Mouse (Mus musculus): ENCODE measurements around the gene Ndrg3. TPM values are rescaled to one million over a fixed set of nuclear protein-coding genes. Genes with fewer than 3 reads are reported as not detected.

Gene Ndrg3
- total and polyA plus RNA-seq, 3 experiments: 14.3 to 139 (median 113) TPM

DNA sequence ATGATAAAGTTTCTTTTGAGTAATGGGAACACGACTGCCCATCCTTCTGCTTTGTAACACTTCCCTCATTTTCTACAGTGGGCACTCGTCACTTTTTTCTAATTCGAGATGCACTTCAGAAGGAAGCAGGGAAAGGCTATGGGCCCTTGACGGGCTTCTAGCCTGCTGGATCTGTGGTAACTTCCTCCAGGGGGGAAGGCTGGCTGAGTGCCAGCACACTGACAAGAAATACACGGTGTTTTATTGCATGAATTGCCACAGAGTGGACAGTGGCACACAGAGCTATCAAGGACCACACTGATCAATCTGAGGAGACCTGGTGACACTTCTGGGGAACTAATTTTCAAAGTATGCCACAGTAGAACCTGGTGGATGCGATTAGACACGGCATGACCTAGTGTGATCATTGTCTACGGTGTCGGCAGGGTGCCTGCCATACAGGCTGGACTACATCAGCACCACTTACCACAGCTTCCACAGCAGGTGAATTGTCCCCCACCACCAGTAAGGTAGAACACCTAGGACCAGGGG lies 95.4 kb downstream of the Ndrg3 start:
- H3K9me3 ChIP-seq (replicated peaks): no peaks in the 10 kb centered on the region
- ATAC-seq (ENCODE audit: extremely low read depth, insufficient number of reproducible peaks, low FRiP score, poor library complexity, severe bottlenecking) (no peak), DNase-seq (ENCODE audit: low spot score) (peak; percentile 2)
- TF ChIP-seq TAL1 (conservative IDR thresholded peaks at IDR 0.05; ENCODE audit: low read depth, low read length) (no peak), GATA1 (IDR thresholded peaks at IDR 0.05; ENCODE audit: borderline replicate concordance, low read length) (no peak), POLR2AphosphoS5 (IDR thresholded peaks at IDR 0.05; ENCODE audit: insufficient replicate concordance, low read depth, low read length) (no peak)
- peaks cover 32% of the 10 kb centered on the region for H3K4me1 ChIP-seq (ENCODE audit: insufficient read depth, low read depth, low read length)
- H3K36me3 ChIP-seq (replicated peaks): peaks cover 2% of the 10 kb centered on the region
- no peaks in the 10 kb centered on the region for H3K27me3 ChIP-seq (ENCODE audit: insufficient read depth, low read length)
- no peak overlapping the region for H3K4me3 ChIP-seq (ENCODE audit: low read depth, low read length)

DNA sequence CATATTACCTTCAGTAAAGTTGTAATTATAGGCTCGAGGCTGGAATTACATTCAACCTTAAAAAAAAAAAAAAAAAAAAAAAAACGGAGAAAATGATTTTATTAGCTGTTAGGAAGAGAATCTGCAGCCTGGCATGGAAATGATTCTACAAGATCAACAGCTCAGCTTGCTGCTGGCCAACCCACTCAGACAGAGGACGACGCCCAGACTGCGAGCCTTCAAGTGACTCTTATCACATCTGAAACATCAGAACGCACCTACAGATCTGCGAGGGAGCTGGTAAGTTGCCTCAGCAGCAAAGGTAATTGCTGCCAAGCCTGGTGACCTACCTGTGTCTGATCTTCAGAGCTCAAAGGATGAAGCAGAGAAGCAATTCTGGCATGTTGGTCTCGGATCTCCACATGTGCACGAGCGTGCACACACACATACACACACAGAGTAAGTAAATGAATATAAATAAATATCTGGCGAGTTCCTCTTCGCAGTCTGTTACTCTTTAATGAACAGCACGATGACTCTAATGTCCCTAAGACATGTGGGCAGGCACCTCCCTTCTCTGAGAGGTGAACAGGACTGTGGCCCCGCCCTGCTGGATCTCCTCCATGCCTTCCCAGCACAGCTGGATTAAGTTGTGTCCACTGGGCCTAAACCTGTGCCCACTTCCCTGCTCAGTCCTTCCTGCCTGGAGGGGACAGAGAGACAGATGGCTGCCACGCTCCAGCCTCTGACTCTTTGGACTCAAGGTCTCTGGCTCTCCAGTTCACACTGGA lies 97.2 kb downstream of the Ndrg3 start:
- ATAC-seq (ENCODE audit: extremely low read depth, insufficient number of reproducible peaks, low FRiP score, poor library complexity, severe bottlenecking): no peak
- TF ChIP-seq CTCF (IDR thresholded peaks at IDR 0.05; ENCODE audit: low read depth, low read length): no peak
- TF ChIP-seq POLR2AphosphoS5 (IDR thresholded peaks at IDR 0.05; ENCODE audit: insufficient replicate concordance, low read depth, low read length): no peak
- no peak for TF ChIP-seq GATA2 (IDR thresholded peaks at IDR 0.05; ENCODE audit: borderline replicate concordance, low read depth, low read length)
- no peak for TF ChIP-seq TAL1 (conservative IDR thresholded peaks at IDR 0.05; ENCODE audit: low read depth, low read length)
- no peak for TF ChIP-seq GATA1 (IDR thresholded peaks at IDR 0.05; ENCODE audit: borderline replicate concordance, low read length)
- no peaks in the 10 kb centered on the region for H3K9me3 ChIP-seq (replicated peaks)
- no peak for DNase-seq (ENCODE audit: low spot score)
- no peak overlapping the region for H3K4me3 ChIP-seq (ENCODE audit: low read depth, low read length)
- peaks cover 2% of the 10 kb centered on the region for H3K36me3 ChIP-seq (replicated peaks)
- H3K27me3 ChIP-seq (ENCODE audit: insufficient read depth, low read length): no peaks in the 10 kb centered on the region
- peaks cover 33% of the 10 kb centered on the region for H3K4me1 ChIP-seq (ENCODE audit: insufficient read depth, low read depth, low read length)

DNA sequence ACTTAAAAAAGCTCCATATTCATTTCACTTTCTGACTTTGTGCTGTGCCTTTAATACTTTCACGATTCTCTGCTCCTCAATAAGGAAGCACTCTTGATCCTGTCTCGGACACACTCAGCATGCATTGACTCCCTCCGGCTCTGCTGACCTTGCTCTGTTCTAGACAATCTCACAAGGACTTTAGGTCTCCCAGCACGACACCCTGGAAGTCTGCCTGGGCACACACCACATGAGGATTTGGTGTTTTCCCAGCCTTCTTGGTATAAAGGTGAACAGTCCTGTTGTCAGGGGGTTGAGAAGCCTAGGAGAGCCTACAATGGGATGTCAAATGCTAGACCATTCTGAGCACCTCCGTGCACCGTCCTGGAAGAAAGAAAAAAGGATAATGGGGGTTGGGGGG lies 99.0 kb downstream of the Ndrg3 start:
- ATAC-seq (ENCODE audit: extremely low read depth, insufficient number of reproducible peaks, low FRiP score, poor library complexity, severe bottlenecking): no peak
- DNase-seq (ENCODE audit: low spot score): no peak
- TF ChIP-seq CTCF (IDR thresholded peaks at IDR 0.05; ENCODE audit: low read depth, low read length) (no peak), GATA2 (IDR thresholded peaks at IDR 0.05; ENCODE audit: borderline replicate concordance, low read depth, low read length) (no peak), GATA1 (IDR thresholded peaks at IDR 0.05; ENCODE audit: borderline replicate concordance, low read length) (no peak), POLR2AphosphoS5 (IDR thresholded peaks at IDR 0.05; ENCODE audit: insufficient replicate concordance, low read depth, low read length) (no peak), TAL1 (conservative IDR thresholded peaks at IDR 0.05; ENCODE audit: low read depth, low read length) (no peak)

DNA sequence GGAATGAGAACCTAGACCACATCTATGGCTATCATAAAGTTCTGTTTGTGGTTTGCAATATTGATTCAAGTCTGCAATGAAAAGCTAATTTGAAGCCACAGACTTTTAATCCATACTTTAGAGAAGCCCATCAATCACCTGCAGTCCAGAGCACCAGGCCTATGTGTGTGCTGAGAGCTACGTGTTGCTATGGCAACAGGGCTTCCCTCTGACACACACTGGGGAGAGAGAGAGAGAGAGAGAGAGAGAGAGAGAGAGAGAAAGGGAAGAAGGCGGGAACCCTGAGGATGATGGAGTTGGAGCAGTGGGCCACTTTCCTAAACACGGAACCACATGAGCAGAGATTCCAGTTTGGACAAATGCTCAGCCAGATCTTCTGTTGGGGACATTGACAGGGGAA lies 99.6 kb downstream of the Ndrg3 start:
- Histone ChIP-seq H3K9me3 (replicated peaks) (no peaks in the 10 kb centered on the region), H3K27me3 (ENCODE audit: insufficient read depth, low read length) (peaks cover 2% of the 10 kb centered on the region; the same call in 1 of the 2 replicates), H3K4me3 (ENCODE audit: low read depth, low read length) (no peak overlapping the region), H3K36me3 (replicated peaks) (peaks cover 2% of the 10 kb centered on the region), H3K4me1 (ENCODE audit: insufficient read depth, low read depth, low read length) (peaks cover 31% of the 10 kb centered on the region)
- ATAC-seq (ENCODE audit: extremely low read depth, insufficient number of reproducible peaks, low FRiP score, poor library complexity, severe bottlenecking) (no peak), DNase-seq (ENCODE audit: low spot score) (no peak)
- TF ChIP-seq TAL1 (conservative IDR thresholded peaks at IDR 0.05; ENCODE audit: low read depth, low read length) (no peak), POLR2AphosphoS5 (IDR thresholded peaks at IDR 0.05; ENCODE audit: insufficient replicate concordance, low read depth, low read length) (no peak), GATA2 (IDR thresholded peaks at IDR 0.05; ENCODE audit: borderline replicate concordance, low read depth, low read length) (no peak), CTCF (IDR thresholded peaks at IDR 0.05; ENCODE audit: low read depth, low read length) (no peak), GATA1 (IDR thresholded peaks at IDR 0.05; ENCODE audit: borderline replicate concordance, low read length) (no peak)

More for the DNA sequence above, 99.0 kb downstream of the Ndrg3 start:
- Histone ChIP-seq H3K27me3 (ENCODE audit: insufficient read depth, low read length) (peaks cover 2% of the 10 kb centered on the region; the same call in 1 of the 2 replicates), H3K4me3 (ENCODE audit: low read depth, low read length) (no peak overlapping the region), H3K9me3 (replicated peaks) (no peaks in the 10 kb centered on the region), H3K4me1 (ENCODE audit: insufficient read depth, low read depth, low read length) (peaks cover 28% of the 10 kb centered on the region), H3K36me3 (replicated peaks) (peaks cover 2% of the 10 kb centered on the region)

DNA sequence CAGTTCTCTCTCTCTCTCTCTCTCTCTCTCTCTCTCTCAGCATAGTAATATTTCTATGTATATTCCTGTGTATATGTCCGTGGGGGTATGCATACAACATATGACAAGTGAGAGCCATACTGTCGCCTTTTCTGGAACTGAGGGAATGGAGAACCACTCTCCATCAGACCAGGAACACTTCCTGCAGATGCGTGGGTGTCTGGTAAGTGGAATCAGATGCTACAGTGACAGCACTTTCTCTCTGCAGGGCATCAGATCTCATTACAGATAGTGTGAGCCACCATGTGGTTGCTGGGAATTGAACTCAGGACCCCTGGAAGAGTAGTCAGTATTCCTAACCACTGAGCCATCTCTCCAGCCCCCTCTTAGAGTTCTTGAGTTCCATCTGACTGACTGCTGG lies 103.4 kb downstream of the Ndrg3 start:
- TF ChIP-seq CTCF (IDR thresholded peaks at IDR 0.05; ENCODE audit: low read depth, low read length) (no peak), TAL1 (conservative IDR thresholded peaks at IDR 0.05; ENCODE audit: low read depth, low read length) (no peak), POLR2AphosphoS5 (IDR thresholded peaks at IDR 0.05; ENCODE audit: insufficient replicate concordance, low read depth, low read length) (no peak), GATA2 (IDR thresholded peaks at IDR 0.05; ENCODE audit: borderline replicate concordance, low read depth, low read length) (no peak), GATA1 (IDR thresholded peaks at IDR 0.05; ENCODE audit: borderline replicate concordance, low read length) (no peak)
- no peak for ATAC-seq (ENCODE audit: extremely low read depth, insufficient number of reproducible peaks, low FRiP score, poor library complexity, severe bottlenecking)
- no peak for DNase-seq (ENCODE audit: low spot score)
- Histone ChIP-seq H3K4me1 (ENCODE audit: insufficient read depth, low read depth, low read length) (peaks cover 45% of the 10 kb centered on the region), H3K9me3 (replicated peaks) (no peaks in the 10 kb centered on the region), H3K27me3 (ENCODE audit: insufficient read depth, low read length) (peaks cover 2% of the 10 kb centered on the region; the same call in 1 of the 2 replicates), H3K36me3 (replicated peaks) (no peaks in the 10 kb centered on the region), H3K4me3 (ENCODE audit: low read depth, low read length) (no peak overlapping the region)

DNA sequence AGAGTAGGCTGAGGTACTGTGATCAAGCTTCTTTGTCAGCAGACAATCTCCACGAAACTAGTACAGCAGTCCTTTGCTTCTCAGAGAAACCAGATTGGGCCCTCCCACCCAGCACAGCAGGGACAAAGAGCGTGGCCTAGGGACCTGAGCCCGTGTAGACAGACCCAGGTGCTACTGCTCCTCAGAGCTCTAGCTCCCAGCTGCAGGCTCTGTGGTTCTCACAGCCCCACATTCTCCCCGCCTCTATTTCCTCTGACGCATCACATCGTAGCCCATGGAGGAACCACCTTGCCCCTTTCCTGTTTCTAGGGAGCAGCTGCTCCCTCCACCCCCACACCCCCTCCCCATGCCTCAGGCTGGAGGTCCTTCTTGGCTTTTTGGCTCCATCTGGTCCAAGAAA lies 104.8 kb downstream of the Ndrg3 start, which contains the start of gene Sla2:
TSS of gene Sla2 (minus strand) at position 176 of the 400 bp plus-strand sequence.
- no peak for TF ChIP-seq POLR2AphosphoS5 (IDR thresholded peaks at IDR 0.05; ENCODE audit: insufficient replicate concordance, low read depth, low read length)
- DNase-seq (ENCODE audit: low spot score) (no peak), ATAC-seq (ENCODE audit: extremely low read depth, insufficient number of reproducible peaks, low FRiP score, poor library complexity, severe bottlenecking) (no peak)
- H3K9me3 ChIP-seq (replicated peaks): no peaks in the 10 kb centered on the region
- no peak within 1 kb of the TSS for H3K4me3 ChIP-seq (ENCODE audit: low read depth, low read length)
- no peaks in the 10 kb centered on the region for H3K36me3 ChIP-seq (replicated peaks)
- peaks cover 2% of the 10 kb centered on the region; the same call in 1 of the 2 replicates for H3K27me3 ChIP-seq (ENCODE audit: insufficient read depth, low read length)
- peaks cover 56% of the 10 kb centered on the region for H3K4me1 ChIP-seq (ENCODE audit: insufficient read depth, low read depth, low read length)

All from G1E (cell line).